Mouse (Mus musculus): Measurements from ENCODE around the gene Chrnb2.

Gene Chrnb2

DNA sequence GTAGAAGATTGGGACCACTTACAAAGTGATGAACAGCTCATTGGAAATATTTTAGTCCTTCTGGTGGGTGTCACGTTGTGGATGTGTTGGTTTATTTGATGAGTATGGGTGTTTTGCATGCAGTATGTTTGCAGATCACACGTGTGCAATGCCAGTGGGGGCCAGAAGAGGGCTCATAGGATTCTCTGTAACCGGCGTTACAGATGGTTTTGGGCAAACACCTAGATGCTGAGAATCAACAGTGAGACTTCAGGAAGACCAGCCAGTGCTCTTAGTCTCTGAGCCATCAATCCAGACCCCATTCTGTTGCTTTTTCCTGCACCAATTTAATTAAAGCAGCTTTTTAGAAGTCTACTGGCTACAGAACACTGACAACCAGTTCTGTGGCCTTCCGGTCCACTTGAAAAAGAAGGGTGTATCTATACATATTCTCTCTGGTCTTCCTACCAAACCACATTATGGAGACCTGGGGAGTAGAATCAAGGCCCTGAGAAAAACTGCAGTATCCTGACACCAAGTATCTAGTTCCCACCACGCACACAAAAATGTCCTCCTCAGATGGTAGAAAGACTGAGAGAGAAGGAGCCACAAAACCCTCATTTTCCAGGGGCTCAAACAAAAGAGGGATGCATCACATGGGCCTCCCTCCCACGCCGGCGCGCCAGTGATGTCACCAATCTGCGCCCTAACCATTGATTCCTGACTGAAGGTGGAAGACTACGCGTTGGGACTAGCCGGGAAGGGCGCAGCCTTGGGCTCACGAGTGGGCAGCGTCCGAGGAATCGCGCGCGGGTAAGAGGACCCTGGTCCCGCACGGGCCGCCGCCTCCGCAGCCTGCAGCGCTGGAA, 49.8 kb downstream of the Chrnb2 start, which contains the start of gene Adar:
Adar (plus strand) TSS at position 664 of the 848 bp plus-strand sequence.
- DNase-seq (ENCODE audit: low spot score), result peak; percentile 92

DNA sequence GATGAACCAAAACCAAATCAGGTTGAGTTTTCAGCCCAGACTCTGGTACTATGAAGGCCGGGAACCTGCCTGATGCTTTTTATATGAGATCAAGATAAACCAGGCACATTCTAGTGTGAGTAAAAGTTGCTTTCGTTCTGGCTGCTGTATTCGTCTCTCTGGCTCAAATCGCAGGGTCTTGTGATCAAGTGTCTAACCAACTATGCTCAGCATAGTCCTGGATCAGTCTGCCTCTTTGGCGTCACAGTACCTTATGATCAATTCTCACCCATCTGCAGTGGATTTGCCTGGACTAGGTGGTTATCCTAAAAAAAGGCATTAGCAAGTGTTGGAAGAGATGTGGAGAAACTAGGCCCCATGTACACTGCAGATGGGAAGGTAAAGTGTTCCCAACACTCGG, 60.4 kb downstream of the Chrnb2 start:
- peak; percentile 21 for DNase-seq (ENCODE audit: low spot score)

DNA sequence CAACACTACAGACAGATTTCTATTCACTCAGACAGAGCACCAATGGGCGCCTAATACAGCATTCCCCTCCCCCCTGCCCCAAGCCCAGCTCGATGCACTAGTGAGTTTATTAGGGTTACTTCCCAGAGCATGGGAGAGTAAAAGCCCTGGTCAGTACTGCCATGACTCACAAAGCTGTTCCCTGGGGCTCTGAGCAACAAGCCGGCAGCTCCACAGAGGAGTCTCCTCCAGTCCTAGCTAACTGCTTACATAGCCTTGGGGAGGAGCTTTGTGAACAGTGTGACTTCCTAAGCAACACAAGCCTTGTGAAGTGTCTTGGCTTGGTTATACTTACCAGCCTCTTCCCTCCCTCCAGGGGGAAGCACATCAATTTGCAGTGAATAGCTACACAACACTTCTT, 60.8 kb downstream of the Chrnb2 start:
- DNase-seq (ENCODE audit: low spot score), result no peak

DNA sequence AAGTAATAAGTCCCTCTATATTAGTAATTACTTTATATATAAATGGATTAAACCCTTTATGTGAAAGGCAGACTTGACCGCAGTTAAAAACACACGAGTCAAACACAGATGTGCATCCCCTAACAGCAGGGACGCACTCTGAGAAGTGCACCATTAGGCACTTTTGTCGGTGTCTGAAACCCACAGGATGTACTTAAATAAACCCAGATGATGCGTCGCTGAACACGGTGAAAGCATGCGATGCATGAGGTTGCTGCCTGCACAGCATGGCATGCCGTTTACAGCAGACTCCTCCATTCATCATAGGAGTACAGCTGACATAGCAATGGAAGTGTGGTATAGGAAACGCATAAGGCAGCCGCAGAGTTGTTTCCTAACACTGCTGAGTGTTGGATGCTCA, 64.0 kb downstream of the Chrnb2 start:
- DNase-seq (ENCODE audit: low spot score), result no peak

DNA sequence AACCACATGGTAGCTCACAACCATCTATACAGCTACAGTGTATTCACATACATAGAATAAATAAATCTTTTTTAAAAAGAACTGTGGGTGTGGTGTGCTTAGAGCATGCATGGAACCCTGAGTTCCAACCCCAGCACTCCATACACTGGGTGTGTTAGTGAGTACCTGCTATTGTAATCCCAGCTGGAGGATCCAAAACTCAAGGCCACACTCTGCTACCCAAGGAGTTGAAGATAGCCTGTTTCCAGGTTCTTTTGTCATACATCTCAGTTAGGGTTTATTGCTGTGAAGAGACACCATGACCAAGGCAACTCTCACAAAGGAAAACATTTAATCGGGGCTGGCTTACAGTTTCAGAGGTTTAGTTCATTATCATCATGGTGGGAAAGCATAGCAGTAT, 65.5 kb downstream of the Chrnb2 start:
- no peak for DNase-seq (ENCODE audit: low spot score)

Data from layer of hippocampus, adult 11-12 months (tissue).